Comparison of ENCODE assay signal across 12 mouse cellular contexts in the genomic region with DNA sequence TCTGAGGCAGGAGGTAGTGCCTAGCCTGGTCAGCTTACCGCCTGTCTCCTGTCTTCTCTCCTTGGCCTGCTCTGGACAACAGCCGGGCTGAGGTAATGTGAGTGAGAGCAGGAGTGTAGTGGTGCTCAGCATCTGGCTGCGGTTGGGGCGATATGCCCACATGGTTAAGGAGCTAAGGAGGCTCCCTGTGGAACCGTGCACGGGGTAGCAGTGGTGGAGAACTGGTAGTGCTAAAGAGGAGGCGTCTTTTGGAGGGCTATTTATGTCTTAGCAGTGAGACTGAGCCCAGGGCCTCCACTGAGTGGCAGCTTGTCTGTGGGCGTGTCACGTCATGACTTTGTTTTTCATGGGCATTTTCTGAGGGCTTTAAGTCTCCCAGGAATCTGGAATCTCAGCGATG. TPM values are rescaled to one million over a fixed set of nuclear protein-coding genes. Genes with fewer than 3 reads are reported as not detected.
DNase-seq lines count a peak whose midpoint lies in the region; ATAC-seq and TF ChIP-seq lines count a peak whose summit lies in the region.
"Had no signal": no experiment of that assay in that cellular context is flagged by ENCODE, and none has a peak within 500 bp of the region (broad histone marks: within the 10 kb centered on the region; RNA-seq: fewer than 3 reads in every experiment).

No protein-coding gene starts in this region.

- H3K36me3 ChIP-seq in heart, embryonic 13.5 days, result peaks cover 100% of the 10 kb centered on the region
- peaks cover 99% of the 10 kb centered on the region for H3K36me3 ChIP-seq in embryonic facial prominence, embryonic 13.5 days
- peaks cover 94% of the 10 kb centered on the region for H3K36me3 ChIP-seq in heart, embryonic 16.5 days (ENCODE audit: control insufficient read depth, insufficient read depth)
- peaks cover 100% of the 10 kb centered on the region for H3K36me3 ChIP-seq in limb, embryonic 13.5 days
- peaks cover 99% of the 10 kb centered on the region for H3K36me3 ChIP-seq in hindbrain, embryonic 14.5 days (replicated peaks; ENCODE audit: control insufficient read depth, insufficient read depth)
- peaks cover 80% of the 10 kb centered on the region for H3K36me3 ChIP-seq in stomach, postnatal 0 days (ENCODE audit: control insufficient read depth, insufficient read depth, low read length)

- no peak overlapping the region for H3K4me3 ChIP-seq in heart, embryonic 13.5 days
- H3K4me3 ChIP-seq in embryonic facial prominence, embryonic 13.5 days, result no peak overlapping the region
- H3K4me3 ChIP-seq in heart, embryonic 16.5 days (ENCODE audit: low read length), result no peak overlapping the region
- H3K4me3 ChIP-seq in limb, embryonic 13.5 days, result no peak overlapping the region
- no peak overlapping the region for H3K4me3 ChIP-seq in hindbrain, embryonic 14.5 days (replicated peaks; ENCODE audit: low read length)
- H3K4me3 ChIP-seq in stomach, postnatal 0 days (ENCODE audit: low read depth, low read length), result no peak overlapping the region
- H3K4me3 ChIP-seq: forebrain, embryonic 10.5 days; midbrain, embryonic 10.5 days had no signal

- peak overlapping the region; percentile 53; the same call in 1 of the 2 replicates for H3K9ac ChIP-seq in heart, embryonic 13.5 days
- no peak overlapping the region; the same call in 1 of the 2 replicates for H3K9ac ChIP-seq in embryonic facial prominence, embryonic 13.5 days
- no peak overlapping the region for H3K9ac ChIP-seq in heart, embryonic 16.5 days (ENCODE audit: low read length)
- H3K9ac ChIP-seq in limb, embryonic 13.5 days, result no peak overlapping the region
- H3K9ac ChIP-seq in hindbrain, embryonic 14.5 days, result no peak overlapping the region
- no peak overlapping the region for H3K9ac ChIP-seq in stomach, postnatal 0 days (ENCODE audit: low read length)

- TF ChIP-seq EP300 in stomach, postnatal 0 days (optimal IDR thresholded peaks at IDR 0.05), result no peak

- TF ChIP-seq CTCF in stomach, postnatal 0 days (IDR thresholded peaks at IDR 0.05; ENCODE audit: low read depth), result no peak

- H3K9me3 ChIP-seq in heart, embryonic 13.5 days, result no peaks in the 10 kb centered on the region
- H3K9me3 ChIP-seq in embryonic facial prominence, embryonic 13.5 days, result no peaks in the 10 kb centered on the region
- no peaks in the 10 kb centered on the region for H3K9me3 ChIP-seq in heart, embryonic 16.5 days (replicated peaks; ENCODE audit: control insufficient read depth, low read length)
- no peaks in the 10 kb centered on the region for H3K9me3 ChIP-seq in limb, embryonic 13.5 days
- H3K9me3 ChIP-seq in hindbrain, embryonic 14.5 days (ENCODE audit: control insufficient read depth, low read length), result no peaks in the 10 kb centered on the region
- H3K9me3 ChIP-seq in stomach, postnatal 0 days (ENCODE audit: control insufficient read depth, low read length), result no peaks in the 10 kb centered on the region
- H3K9me3 ChIP-seq: forebrain, embryonic 10.5 days; midbrain, embryonic 10.5 days had no signal

- H3K27ac ChIP-seq in heart, embryonic 13.5 days (replicated peaks), result peak overlapping the region; percentile 84
- H3K27ac ChIP-seq in embryonic facial prominence, embryonic 13.5 days, result peak overlapping the region; percentile 39
- peak overlapping the region; percentile 76 for H3K27ac ChIP-seq in heart, embryonic 16.5 days (ENCODE audit: low read length)
- H3K27ac ChIP-seq in limb, embryonic 13.5 days, result peak overlapping the region; percentile 89
- H3K27ac ChIP-seq in hindbrain, embryonic 14.5 days, result no peak overlapping the region
- no peak overlapping the region for H3K27ac ChIP-seq in stomach, postnatal 0 days (replicated peaks)
- H3K27ac ChIP-seq: forebrain, embryonic 10.5 days; midbrain, embryonic 10.5 days had no signal

- H3K4me2 ChIP-seq in heart, embryonic 13.5 days, result no peak overlapping the region
- no peak overlapping the region for H3K4me2 ChIP-seq in embryonic facial prominence, embryonic 13.5 days
- no peak overlapping the region for H3K4me2 ChIP-seq in heart, embryonic 16.5 days (ENCODE audit: low read depth, low read length)
- no peak overlapping the region for H3K4me2 ChIP-seq in limb, embryonic 13.5 days (replicated peaks)
- H3K4me2 ChIP-seq in hindbrain, embryonic 14.5 days (replicated peaks), result no peak overlapping the region
- H3K4me2 ChIP-seq in stomach, postnatal 0 days (replicated peaks; ENCODE audit: low read depth), result no peak overlapping the region

- DNase-seq in heart, adult 9 months (ENCODE audit: low spot score in 2 of 2), result no peak
- no peak for DNase-seq in testis, postnatal 14 days (ENCODE audit: low spot score)
- DNase-seq in hindbrain, embryonic 14.5 days (ENCODE audit: low spot score), result no peak
- no peak for DNase-seq in stomach, postnatal 0 days (ENCODE audit: low spot score)
- DNase-seq: cerebellum, postnatal 25 days; thymus, adult 2 months had no signal

- H3K4me1 ChIP-seq in heart, embryonic 13.5 days, result peaks cover 38% of the 10 kb centered on the region
- H3K4me1 ChIP-seq in embryonic facial prominence, embryonic 13.5 days, result peaks cover 24% of the 10 kb centered on the region
- peaks cover 26% of the 10 kb centered on the region for H3K4me1 ChIP-seq in heart, embryonic 16.5 days (ENCODE audit: control insufficient read depth, insufficient read depth, low read length)
- H3K4me1 ChIP-seq in limb, embryonic 13.5 days, result peaks cover 39% of the 10 kb centered on the region
- no peaks in the 10 kb centered on the region for H3K4me1 ChIP-seq in hindbrain, embryonic 14.5 days (replicated peaks; ENCODE audit: control insufficient read depth, insufficient read depth, low read length)
- H3K4me1 ChIP-seq in stomach, postnatal 0 days (replicated peaks; ENCODE audit: control insufficient read depth, insufficient read depth), result no peaks in the 10 kb centered on the region
- H3K4me1 ChIP-seq: forebrain, embryonic 10.5 days; midbrain, embryonic 10.5 days had no signal

- no peak for ATAC-seq in heart, embryonic 13.5 days (ENCODE audit: extremely low read depth, insufficient number of reproducible peaks, low FRiP score, low TSS enrichment)
- ATAC-seq in embryonic facial prominence, embryonic 13.5 days (ENCODE audit: insufficient number of reproducible peaks, insufficient read depth, low FRiP score, low TSS enrichment, low read depth), result no peak
- no peak for ATAC-seq in heart, embryonic 16.5 days (replicated peaks; ENCODE audit: extremely low read depth, insufficient read depth, low FRiP score)
- ATAC-seq in limb, embryonic 13.5 days (ENCODE audit: low FRiP score, low read depth), result no peak
- ATAC-seq in hindbrain, embryonic 14.5 days (ENCODE audit: low FRiP score), result no peak
- ATAC-seq in stomach, postnatal 0 days (ENCODE audit: low FRiP score, low TSS enrichment), result no peak

- 70% methylated on average over 10 of the region's 10 CpGs for WGBS in heart, embryonic 13.5 days
- 79% methylated on average over 10 of the region's 10 CpGs for WGBS in embryonic facial prominence, embryonic 13.5 days
- WGBS in heart, embryonic 16.5 days, result 61% methylated on average over 10 of the region's 10 CpGs
- WGBS in limb, embryonic 13.5 days, result 89% methylated on average over 10 of the region's 10 CpGs
- 91% methylated on average over 10 of the region's 10 CpGs for WGBS in hindbrain, embryonic 14.5 days
- 82% methylated on average over 10 of the region's 10 CpGs for WGBS in stomach, postnatal 0 days

- H3K27me3 ChIP-seq in heart, embryonic 13.5 days (replicated peaks), result no peaks in the 10 kb centered on the region
- no peaks in the 10 kb centered on the region for H3K27me3 ChIP-seq in embryonic facial prominence, embryonic 13.5 days
- no peaks in the 10 kb centered on the region for H3K27me3 ChIP-seq in heart, embryonic 16.5 days (ENCODE audit: control insufficient read depth, insufficient read depth, low read length)
- no peaks in the 10 kb centered on the region for H3K27me3 ChIP-seq in limb, embryonic 13.5 days
- no peaks in the 10 kb centered on the region for H3K27me3 ChIP-seq in hindbrain, embryonic 14.5 days (ENCODE audit: control insufficient read depth, insufficient read depth, low read length)
- H3K27me3 ChIP-seq in stomach, postnatal 0 days (ENCODE audit: control insufficient read depth, insufficient read depth, low read length), result no peaks in the 10 kb centered on the region

RNA-seq across cellular contexts. Expression of a gene that starts 22.6 kb away (rescaled TPM):
- 0.15 and 0.38 TPM in 2 replicates for polyA plus RNA-seq in heart, embryonic 13.5 days (2015; fragmentation: Nextera tagmentation; extraction: Ambion mirVana)
- 0.69 and 1.2 TPM in 2 replicates for polyA plus RNA-seq in embryonic facial prominence, embryonic 13.5 days (2015; fragmentation: Nextera tagmentation; extraction: Ambion mirVana)
- 0.41 and 0.42 TPM in 2 replicates for polyA plus RNA-seq in heart, embryonic 16.5 days (2015; fragmentation: Nextera tagmentation; extraction: Ambion mirVana)
- 0.94 and 0.97 TPM in 2 replicates for polyA plus RNA-seq in limb, embryonic 13.5 days (2015; fragmentation: Nextera tagmentation; extraction: Ambion mirVana)
- 0.09 and 0.24 TPM in 2 replicates for polyA plus RNA-seq in hindbrain, embryonic 14.5 days (2014; fragmentation: Nextera tagmentation; extraction: Ambion mirVana)
- polyA plus RNA-seq in stomach, postnatal 0 days (2015; fragmentation: Nextera tagmentation; extraction: Ambion mirVana), result 1.9 and 2.3 TPM in 2 replicates

RNA-seq across cellular contexts. Expression of a gene that starts 40.1 kb away (rescaled TPM):
- polyA plus RNA-seq in heart, embryonic 13.5 days (2015; fragmentation: Nextera tagmentation; extraction: Ambion mirVana), result 1.5 and 1.6 TPM in 2 replicates
- 25.5 and 29.4 TPM in 2 replicates for polyA plus RNA-seq in embryonic facial prominence, embryonic 13.5 days (2015; fragmentation: Nextera tagmentation; extraction: Ambion mirVana)
- 1.5 and 2.1 TPM in 2 replicates for polyA plus RNA-seq in heart, embryonic 16.5 days (2015; fragmentation: Nextera tagmentation; extraction: Ambion mirVana)
- polyA plus RNA-seq in limb, embryonic 13.5 days (2015; fragmentation: Nextera tagmentation; extraction: Ambion mirVana), result 7.6 and 10.3 TPM in 2 replicates
- polyA plus RNA-seq in hindbrain, embryonic 14.5 days (2014; fragmentation: Nextera tagmentation; extraction: Ambion mirVana), result 2.9 and 3.0 TPM in 2 replicates
- 296 and 301 TPM in 2 replicates for polyA plus RNA-seq in stomach, postnatal 0 days (2015; fragmentation: Nextera tagmentation; extraction: Ambion mirVana)

RNA-seq across cellular contexts. Expression of a gene that starts 58.4 kb away (rescaled TPM):
- polyA plus RNA-seq in heart, embryonic 13.5 days (2015; fragmentation: Nextera tagmentation; extraction: Ambion mirVana), result 259 and 266 TPM in 2 replicates
- polyA plus RNA-seq in embryonic facial prominence, embryonic 13.5 days (2015; fragmentation: Nextera tagmentation; extraction: Ambion mirVana), result 232 and 258 TPM in 2 replicates
- 260 and 301 TPM in 2 replicates for polyA plus RNA-seq in heart, embryonic 16.5 days (2015; fragmentation: Nextera tagmentation; extraction: Ambion mirVana)
- polyA plus RNA-seq in limb, embryonic 13.5 days (2015; fragmentation: Nextera tagmentation; extraction: Ambion mirVana), result 270 and 300 TPM in 2 replicates
- polyA plus RNA-seq in hindbrain, embryonic 14.5 days (2014; fragmentation: Nextera tagmentation; extraction: Ambion mirVana), result 133 and 147 TPM in 2 replicates
- 216 and 227 TPM in 2 replicates for polyA plus RNA-seq in stomach, postnatal 0 days (2015; fragmentation: Nextera tagmentation; extraction: Ambion mirVana)

Comparison
In these comparisons a context has a peak if more than half of its experiments do, and no peak if none do; other contexts are left out.
1. H3K27ac ChIP-seq: peak in heart, embryonic 13.5 days (single experiment), embryonic facial prominence, embryonic 13.5 days (single experiment), heart, embryonic 16.5 days (single experiment) and limb, embryonic 13.5 days (single experiment); none in hindbrain, embryonic 14.5 days (single experiment) and stomach, postnatal 0 days (single experiment).